Mouse (Mus musculus): ENCODE results near the gene Prss16.

Prss16 gene

GRCm38 (mm10) chr13:22036149-22036956, 26.8 kb upstream of the Prss16 start:
- DNase-seq (ENCODE audit: low read depth, low spot score), result peak; percentile 79

DNA sequence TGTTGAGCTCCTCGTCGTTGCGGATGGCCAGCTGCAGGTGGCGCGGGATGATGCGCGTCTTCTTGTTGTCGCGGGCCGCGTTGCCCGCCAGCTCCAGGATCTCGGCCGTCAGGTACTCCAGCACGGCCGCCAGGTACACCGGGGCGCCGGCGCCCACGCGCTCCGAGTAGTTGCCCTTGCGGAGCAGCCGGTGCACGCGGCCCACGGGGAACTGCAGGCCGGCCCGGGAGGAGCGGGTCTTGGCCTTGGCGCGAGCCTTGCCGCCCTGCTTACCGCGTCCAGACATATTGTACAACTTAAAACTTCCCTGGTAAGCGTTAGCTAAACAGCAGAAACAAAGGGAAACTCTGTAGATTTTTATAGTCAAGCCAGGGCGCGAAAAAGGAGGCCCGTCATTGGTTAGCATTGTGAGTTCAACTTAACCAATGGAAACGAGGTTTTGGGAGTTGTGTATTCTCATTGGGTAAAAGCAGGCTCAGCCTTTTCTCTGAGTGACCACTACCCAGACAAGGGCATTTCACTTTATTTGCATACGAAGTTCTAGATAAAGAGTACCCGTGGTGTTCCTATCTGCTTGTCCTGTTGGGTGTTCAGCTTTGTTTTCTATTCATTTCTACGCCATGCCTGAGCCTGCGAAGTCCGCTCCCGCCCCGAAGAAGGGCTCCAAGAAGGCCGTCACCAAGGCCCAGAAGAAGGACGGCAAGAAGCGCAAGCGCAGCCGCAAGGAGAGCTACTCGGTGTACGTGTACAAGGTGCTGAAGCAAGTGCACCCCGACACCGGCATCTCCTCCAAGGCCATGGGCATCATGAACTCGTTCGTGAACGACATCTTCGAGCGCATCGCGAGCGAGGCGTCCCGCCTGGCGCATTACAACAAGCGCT, 26.0 kb upstream of the Prss16 start, which contains the start of the genes Hist1h2ah and Hist1h2bk:
Gene Hist1h2ah, minus strand, starts transcription at position 302 of the 882 bp plus-strand sequence.
Gene Hist1h2bk, plus strand, starts transcription at position 604 of the 882 bp plus-strand sequence.
- DNase-seq (ENCODE audit: low read depth, low spot score), result peak; percentile 99

DNA sequence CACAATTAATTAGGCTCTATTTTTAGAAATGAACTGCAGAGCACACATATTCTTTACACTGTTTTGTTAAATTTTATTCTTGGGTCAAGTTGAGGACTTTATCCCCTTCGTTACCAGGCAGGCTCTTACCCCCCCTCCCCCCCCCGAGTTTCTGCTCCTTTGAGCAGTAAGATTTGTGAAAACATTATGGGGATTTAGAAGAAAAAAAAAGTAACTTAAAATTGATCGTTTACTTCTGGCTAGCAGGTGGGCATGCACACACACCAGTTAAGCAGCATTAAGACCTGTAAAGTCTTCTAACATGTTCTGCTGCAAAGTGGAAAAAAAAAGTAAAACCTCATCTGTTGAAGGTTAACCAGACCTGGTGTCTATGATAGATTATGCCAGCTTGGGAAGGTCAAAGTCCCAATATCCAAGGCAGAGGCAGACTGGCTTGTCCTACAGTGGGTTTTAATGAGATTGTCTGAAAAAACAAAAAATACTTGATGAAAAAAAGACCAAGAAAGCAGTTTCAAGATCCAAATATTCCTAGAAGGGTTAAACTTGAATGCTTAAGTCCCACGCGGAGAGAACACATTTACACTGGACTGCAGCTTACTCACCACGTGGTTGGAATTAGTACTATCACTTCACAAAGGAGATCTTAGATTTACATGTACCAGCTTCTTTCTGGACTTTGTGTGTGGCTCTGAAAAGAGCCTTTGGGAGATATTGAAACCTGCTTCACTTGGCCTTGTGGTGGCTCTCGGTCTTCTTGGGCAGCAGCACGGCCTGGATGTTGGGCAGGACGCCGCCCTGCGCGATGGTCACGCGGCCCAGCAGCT, 25.1 kb upstream of the Prss16 start:
- peak; percentile 77 for DNase-seq (ENCODE audit: low read depth, low spot score)

DNA sequence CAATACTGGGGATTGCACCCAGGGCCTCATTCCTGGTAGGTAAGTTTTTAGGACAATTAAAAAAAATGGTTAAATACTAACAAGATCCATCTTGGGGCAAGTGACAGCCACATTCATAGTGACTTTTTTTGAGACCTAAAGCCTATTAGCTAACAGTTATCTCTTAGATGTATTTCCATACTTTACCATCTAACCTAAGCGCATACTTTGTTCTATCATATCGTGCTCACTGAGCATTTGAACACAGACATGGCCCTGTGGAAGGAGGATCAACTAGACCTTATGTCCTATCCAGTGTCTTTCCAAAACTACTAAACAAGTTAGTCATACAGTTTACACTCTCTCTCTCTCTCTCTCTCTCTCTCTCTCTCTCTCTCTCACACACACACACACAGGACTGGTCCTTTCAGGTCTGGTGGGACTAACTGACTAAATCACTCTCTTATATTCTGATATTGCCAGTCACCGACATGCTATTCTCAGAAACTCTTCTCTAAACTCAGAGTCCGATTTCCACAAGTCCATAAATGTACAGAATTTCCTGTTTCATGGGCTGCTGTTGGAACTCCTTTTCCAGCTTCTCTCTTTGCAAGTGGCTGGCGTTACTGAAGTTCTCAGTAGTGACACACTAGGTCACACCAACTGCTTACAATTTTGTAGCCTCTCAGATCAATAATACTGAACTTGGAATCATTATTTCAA, 24.4 kb upstream of the Prss16 start:
- DNase-seq (ENCODE audit: low read depth, low spot score), result peak; percentile 32

DNA sequence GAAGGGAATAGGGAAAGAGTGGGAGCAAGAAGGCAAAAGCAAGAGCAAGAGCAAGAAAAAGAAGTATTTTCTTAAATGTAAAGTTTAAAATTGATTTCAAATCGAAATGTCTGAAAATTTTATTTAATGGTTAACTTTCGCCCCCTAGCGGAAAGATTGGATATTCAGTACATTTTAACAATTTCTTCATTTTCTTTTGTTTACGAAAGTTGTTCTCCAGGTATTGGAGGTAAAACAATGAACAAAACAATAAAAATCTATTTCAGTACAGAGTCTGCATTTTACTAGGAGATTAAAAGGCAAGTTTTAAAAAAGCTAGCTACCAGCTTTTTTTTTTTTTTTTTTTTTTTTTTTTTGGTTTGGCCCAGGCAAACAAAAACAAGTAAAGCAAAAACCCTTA, 21.0 kb upstream of the Prss16 start:
- DNase-seq (ENCODE audit: low read depth, low spot score), result peak; percentile 52

DNA sequence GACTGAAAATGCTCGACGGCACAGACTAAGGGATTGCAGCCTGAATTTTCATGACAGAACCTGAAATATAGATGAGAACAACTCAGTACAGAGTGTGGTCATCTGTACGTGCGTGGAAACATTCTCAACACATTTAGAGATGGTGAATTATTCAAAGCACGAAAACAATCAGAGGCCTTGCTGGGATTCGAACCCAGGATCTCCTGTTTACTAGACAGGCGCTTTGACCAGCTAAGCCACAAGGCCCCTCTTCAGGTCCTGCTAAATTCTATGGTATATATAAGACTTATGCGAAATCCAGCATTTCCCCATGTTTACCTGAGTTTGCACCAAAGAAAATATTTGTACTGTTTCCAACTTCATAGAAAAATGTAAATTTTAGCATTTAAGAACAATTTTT, 20.4 kb upstream of the Prss16 start:
- DNase-seq (ENCODE audit: low read depth, low spot score), result peak; percentile 86

GRCm38 (mm10) chr13:22028673-22029460, 19.3 kb upstream of the Prss16 start:
- DNase-seq (ENCODE audit: low read depth, low spot score), result peak; percentile 93

- DNase-seq (ENCODE audit: low read depth, low spot score), result peak; percentile 87
Measured at GRCm38 (mm10) chr13:22026058-22027031, 16.8 kb upstream of the Prss16 start.

DNA sequence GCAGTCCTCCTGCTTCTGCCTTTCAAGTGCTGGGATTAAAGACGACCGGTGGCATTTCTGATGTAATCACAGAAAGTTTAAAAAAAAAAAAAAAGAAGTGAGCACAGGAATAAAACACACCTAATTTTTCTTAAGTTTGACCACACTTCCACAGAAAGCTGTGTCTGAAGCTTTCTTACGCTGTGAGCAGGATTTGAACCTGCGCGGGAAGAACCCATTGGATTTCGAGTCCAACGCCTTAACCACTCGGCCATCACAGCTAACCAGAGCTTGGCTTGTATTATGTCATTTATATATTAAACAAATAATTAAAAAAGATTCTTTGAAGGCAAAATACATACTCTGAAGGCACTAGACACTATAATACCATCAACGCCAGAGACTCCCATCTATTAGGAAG, 12.7 kb upstream of the Prss16 start:
- peak; percentile 95 for DNase-seq (ENCODE audit: low read depth, low spot score)

- peak; percentile 49 for DNase-seq (ENCODE audit: low read depth, low spot score)
Measured at GRCm38 (mm10) chr13:22021581-22021980, 12.0 kb upstream of the Prss16 start.

DNA sequence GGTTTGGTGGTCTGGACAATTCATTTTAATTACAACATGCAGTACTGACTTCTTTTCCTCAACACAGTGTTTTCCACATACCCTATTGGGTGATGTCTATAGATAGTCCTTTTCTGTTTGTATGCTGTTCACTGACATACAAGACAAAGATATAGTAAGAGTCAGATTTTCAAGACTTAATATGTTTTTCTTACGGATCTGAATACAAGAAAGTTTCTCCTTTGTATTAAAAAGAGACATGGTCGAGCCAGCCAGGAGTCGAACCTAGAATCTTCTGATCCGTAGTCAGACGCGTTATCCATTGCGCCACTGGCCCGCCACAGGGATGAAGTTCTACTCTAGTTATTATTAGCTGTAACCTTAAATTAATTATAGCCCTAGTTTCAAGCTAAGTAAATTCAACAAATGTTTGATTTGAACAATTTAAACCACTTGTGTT, 11.4 kb upstream of the Prss16 start:
- DNase-seq (ENCODE audit: low read depth, low spot score), result peak; percentile 79

DNA sequence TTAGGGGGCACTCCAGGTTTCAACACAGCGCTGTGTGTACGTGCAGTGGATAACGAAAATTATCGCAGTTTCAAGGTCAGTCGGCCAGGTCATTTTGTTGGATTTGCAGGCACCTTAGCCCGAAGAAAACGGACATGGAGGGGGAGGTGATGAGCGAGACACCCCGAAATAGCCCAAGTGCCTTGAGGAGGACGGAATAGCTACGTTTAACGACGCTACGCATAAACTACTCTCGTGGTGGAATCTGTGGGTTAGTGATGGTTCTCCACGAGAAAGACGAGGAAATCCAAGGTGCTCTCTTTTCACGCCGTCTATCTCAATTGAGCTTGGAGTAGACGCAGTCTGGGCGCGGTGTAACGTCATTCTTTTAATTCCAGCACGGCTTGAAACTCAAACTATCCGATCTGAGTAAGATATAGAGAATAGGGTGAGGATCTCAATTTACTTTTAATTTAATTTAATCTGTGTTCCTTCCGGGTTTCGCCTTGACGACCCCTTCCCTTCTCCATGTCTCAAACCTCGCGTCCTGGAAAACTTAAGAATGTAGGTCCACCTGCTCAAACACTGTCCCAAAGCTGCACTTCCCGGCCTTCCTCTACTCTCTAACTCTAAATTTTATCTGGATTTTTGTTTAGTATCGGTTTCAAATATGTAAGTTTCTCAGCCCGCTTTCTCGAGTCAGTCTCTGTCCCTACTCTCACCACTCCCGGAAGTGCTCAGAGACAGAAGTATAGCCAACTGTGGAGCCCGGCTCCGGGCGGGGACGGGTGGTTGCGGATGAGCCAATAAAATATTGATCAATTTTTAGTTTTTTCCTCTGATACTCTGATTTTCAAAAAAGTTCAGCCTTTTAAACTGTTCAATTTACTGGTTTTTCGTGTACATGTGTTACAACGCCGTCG, 10.6 kb upstream of the Prss16 start:
- DNase-seq (ENCODE audit: low read depth, low spot score), result peak; percentile 54

DNA sequence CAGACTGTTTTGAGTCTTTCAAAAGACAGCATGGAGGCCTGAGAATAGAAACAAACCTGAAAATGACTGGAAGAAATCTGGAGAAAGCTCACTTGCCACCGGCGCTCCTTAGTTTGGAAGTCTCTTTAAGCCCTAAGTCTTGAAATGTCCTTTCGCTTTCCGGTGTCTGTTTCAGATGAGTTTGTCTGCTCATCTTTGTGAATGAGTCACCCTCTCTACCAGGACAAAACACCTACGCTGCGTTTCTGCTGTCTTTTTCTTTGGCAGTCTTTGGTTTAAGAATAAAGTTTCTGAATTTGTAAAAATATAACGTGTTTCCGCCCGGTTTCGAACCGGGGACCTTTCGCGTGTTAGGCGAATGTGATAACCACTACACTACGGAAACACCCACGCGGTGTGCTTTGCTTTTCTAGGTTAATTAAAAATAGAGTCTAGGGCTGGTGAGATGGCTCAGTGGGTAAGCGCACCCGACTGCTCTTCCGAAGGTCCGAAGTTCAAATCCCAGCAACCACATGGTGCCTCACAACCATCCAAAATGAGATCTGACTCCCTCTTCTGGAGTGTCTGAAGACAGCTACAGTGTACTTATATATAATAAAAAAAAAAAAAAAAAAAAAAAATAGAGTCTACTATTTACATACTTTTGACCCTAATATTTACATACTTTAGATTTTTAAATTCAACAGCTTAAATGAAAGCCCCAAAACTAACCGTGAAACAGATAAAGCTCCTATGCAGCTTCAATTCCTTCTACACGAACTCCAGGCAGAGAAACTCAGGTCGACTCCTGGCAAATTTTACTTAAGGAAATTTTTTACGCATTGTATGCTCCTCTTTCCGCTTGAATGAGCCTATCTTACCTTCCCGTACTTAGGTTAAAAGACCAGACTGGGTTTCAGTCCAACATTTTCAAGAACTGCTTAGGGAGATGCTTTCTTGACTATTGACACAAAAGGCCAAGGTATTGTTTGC, 6.2 kb upstream of the Prss16 start:
- DNase-seq (ENCODE audit: low read depth, low spot score), result peak; percentile 91

DNA sequence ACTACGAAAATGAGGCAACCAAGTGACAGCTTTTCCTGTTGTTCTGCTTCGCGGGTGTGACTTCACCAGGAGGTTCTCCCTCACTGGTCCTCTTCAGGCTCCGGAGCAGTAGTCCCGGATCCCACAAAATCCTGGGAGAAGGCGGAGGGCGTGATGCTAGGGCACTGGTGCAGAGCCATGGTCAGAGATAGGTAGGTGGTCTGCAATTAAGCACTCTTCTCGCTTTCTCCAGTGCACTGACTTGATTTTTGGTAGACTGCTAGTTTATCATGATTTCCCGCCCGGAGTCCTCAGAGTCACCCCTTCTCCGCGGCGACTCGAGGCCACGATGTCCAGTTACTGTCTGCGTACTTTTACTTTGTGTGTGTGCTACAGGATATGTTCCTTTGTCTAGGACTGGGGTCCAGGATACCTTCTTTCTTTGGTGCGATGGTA, 4.9 kb upstream of the Prss16 start:
- no peak for DNase-seq (ENCODE audit: low read depth, low spot score)

DNA sequence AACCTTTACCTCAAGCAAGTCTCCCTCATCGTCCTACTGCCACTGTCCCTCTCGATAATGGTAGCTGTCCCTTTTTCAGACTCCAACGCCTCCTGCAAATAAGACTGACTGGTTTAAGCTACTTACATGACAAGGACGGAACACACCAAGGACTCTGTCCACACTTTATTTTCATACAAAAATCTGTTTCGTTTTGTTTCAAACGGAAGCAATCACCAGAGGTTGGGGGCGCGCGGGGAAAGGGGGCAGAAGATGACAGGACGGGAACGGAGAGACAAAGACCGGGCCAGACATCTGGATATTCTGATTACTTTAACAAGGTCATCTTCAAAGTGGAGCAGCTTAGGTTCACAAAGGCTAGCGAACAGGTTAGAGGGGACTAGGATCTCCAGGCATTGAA, 4.2 kb upstream of the Prss16 start:
- no peak for DNase-seq (ENCODE audit: low read depth, low spot score)

DNA sequence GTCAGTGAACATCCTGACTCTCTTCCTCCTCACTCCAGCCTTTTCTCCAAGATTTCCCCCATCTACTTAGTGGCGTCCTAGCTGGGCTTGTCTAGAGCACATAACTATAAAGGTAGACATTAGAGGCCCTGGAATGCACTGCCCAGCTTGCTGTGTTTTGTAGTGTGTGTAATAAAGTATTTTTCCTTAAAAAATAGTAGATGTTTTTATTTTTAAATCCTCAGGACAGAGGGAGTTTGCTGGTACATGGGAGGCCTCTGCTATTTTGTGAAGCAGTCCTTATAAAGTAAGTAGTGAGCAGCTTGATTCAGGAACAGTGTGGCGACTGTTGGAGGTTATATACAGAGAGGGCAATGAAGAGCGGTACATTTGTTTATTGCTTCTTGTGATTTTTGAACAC, 835 bp downstream of the Prss16 start:
- DNase-seq (ENCODE audit: low read depth, low spot score), result no peak

DNA sequence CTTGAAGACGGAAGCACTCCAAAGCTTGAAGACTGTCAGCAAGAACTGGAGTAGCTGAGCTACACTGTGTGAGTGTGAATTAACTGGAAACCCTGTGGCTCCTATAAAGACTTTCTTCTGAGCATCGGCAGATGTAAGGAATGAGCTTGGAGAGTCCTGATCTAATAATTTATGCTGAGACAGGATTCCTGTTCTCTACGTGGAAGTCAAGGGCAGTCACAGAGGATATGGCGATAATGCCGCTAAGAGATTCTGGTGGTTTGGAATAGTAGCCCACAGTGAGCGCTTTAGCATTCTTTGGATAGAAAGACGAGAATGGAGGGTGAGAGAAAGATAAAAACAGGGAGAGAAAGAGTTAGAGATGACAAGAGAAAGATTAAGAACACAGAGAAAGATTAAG, 1.7 kb downstream of the Prss16 start:
- DNase-seq (ENCODE audit: low read depth, low spot score), result no peak

All from R1 (cell line).